Mouse (Mus musculus) liver, embryonic 13.5 days (tissue): ENCODE results near the gene Nup35. TPM values are rescaled to one million over a fixed set of nuclear protein-coding genes. Genes with fewer than 3 reads are reported as not detected.

ENCODE experiments used
- ATAC-seq: fragments of 200-750 bp; cut with Nextera tagmentation; 2 replicates; pipeline ENCODE4 v1.8.0; 2017; ENCODE audit warnings: low read depth, mild to moderate bottlenecking, moderate number of reproducible peaks, moderate library complexity
- DNase-seq: peaks from one replicate; pipeline ENCODE4 v3.0.0; 2022
- H3K27ac ChIP-seq: fragments of 300-500 bp; sonication (generic); 2 replicates; pipeline ENCODE4 v1.5.1; 2015; ENCODE audit warnings: moderate library complexity, mild to moderate bottlenecking, inconsistent platforms
- H3K27me3 ChIP-seq: fragments of 300-500 bp; sonication (generic); 2 replicates; pipeline ENCODE4 v1.6.1; 2015; ENCODE audit warnings: mild to moderate bottlenecking, inconsistent platforms
- H3K36me3 ChIP-seq: fragments of 300-500 bp; sonication (generic); 2 replicates; pipeline ENCODE4 v1.6.1; 2015; ENCODE audit warnings: mild to moderate bottlenecking, inconsistent platforms
- H3K4me1 ChIP-seq: fragments of 300-500 bp; sonication (generic); replicated peaks from 2 replicates; pipeline ENCODE4 v1.6.1; 2015; ENCODE audit warnings: inconsistent platforms
- H3K4me2 ChIP-seq: fragments of 300-500 bp; sonication (generic); 2 replicates; pipeline ENCODE4 v1.6.1; 2015; ENCODE audit warnings: inconsistent platforms, mild to moderate bottlenecking, moderate library complexity
- H3K4me3 ChIP-seq: fragments of 300-500 bp; sonication (generic); replicated peaks from 2 replicates; pipeline ENCODE4 v1.5.1; 2015; ENCODE audit warnings: mild to moderate bottlenecking, inconsistent platforms
- H3K9ac ChIP-seq: fragments of 300-500 bp; sonication (generic); 2 replicates; pipeline ENCODE4 v1.6.1; 2015; ENCODE audit warnings: mild to moderate bottlenecking, inconsistent platforms
- H3K9me3 ChIP-seq: fragments of 300-500 bp; sonication (generic); replicated peaks from 2 replicates; pipeline ENCODE4 v1.6.1; 2016; ENCODE audit warnings: inconsistent platforms
- WGBS: fragments of 180-500 bp; shearing (Covaris S2); methylation state at CpG from one replicate; pipeline ENCODE4 v1.1.7; 2015; ENCODE audit not compliant: insufficient replicate concordance; 5-methylcytosine and 5-hydroxymethylcytosine counted together
- polyA plus RNA-seq: library from polyadenylated mRNA; unstranded; fragments of >200 nt; fragmentation: Nextera tagmentation; extraction: Ambion mirVana; gene quantifications from 2 replicates; pipeline ENCODE4 v1.2.1, GENCODE M21; 2015

The Nup35 gene
- polyA plus RNA-seq, 1 experiment from 2014 or later: 41.5 TPM

DNA sequence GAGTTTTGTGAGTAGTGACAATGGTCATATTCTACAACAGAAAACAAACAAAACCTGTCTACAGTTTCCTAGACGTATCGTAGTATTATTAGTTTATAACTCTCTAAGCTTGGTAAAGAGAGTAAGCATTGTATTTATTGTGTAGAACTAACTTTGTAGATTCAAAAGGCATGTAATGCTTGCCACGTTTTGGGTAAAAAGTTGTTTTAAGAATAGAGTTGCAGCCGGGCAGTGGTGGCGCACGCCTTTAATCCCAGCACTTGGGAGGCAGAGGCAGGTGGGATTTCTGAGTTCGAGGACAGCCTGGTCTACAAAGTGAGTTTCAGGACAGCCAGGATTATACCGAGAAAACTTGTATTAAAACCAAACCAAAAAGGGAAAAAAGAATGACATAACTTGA is 22.4 kb downstream of the Nup35 start:
- Histone ChIP-seq H3K27me3 (no peaks in the 10 kb centered on the region), H3K4me1 (peaks cover 12% of the 10 kb centered on the region), H3K36me3 (peaks cover 24% of the 10 kb centered on the region), H3K9me3 (no peaks in the 10 kb centered on the region), H3K4me3 (peak overlapping the region; percentile 92), H3K27ac (peak overlapping the region; percentile 84; the same call in 1 of the 2 replicates), H3K9ac (peak overlapping the region; percentile 86), H3K4me2 (peak overlapping the region; percentile 69)
- 5% methylated on average over 8 of the region's 8 CpGs for WGBS
- ATAC-seq: no peak
- DNase-seq: peak; percentile 7

- Histone ChIP-seq H3K9ac (peak overlapping the region; percentile 86), H3K36me3 (peaks cover 28% of the 10 kb centered on the region), H3K9me3 (no peaks in the 10 kb centered on the region), H3K27me3 (no peaks in the 10 kb centered on the region), H3K4me1 (peaks cover 12% of the 10 kb centered on the region), H3K27ac (no peak overlapping the region), H3K4me2 (peak overlapping the region; percentile 69), H3K4me3 (peak overlapping the region; percentile 92)
- WGBS: 27% methylated on average over 3 of the region's 3 CpGs
- ATAC-seq (no peak), DNase-seq (no peak)
Measured at GRCm38 (mm10) chr2:80639864-80640263, 22.8 kb downstream of the Nup35 start.

GRCm38 (mm10) chr2:80661414-80661813 is 44.4 kb downstream of the Nup35 start:
- Histone ChIP-seq H3K4me2 (no peak overlapping the region), H3K36me3 (peaks cover 30% of the 10 kb centered on the region), H3K9me3 (no peaks in the 10 kb centered on the region), H3K4me1 (no peaks in the 10 kb centered on the region), H3K27me3 (no peaks in the 10 kb centered on the region), H3K4me3 (no peak overlapping the region), H3K27ac (no peak overlapping the region), H3K9ac (no peak overlapping the region)
- ATAC-seq (no peak), DNase-seq (no peak)

DNA sequence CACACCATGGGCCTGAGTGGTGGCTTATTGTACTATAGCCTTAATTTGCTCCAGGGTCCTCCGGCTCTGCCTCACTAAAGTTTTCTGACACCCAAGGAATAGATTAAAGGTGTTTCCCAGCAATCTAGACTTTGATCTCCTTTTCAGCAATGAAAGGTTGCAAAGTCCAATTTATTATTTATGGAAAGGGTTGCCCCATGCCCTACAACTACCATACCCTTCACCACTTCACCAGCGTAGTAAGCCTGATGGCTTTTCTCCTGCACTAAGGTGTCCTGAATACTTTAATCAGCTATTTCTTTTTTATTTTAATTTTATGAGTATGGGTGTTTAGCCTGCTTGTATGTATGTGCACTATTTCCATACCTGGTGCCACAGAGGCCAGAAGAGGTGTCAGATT is 45.6 kb downstream of the Nup35 start:
- Histone ChIP-seq H3K4me2 (no peak overlapping the region), H3K9me3 (no peaks in the 10 kb centered on the region), H3K27me3 (no peaks in the 10 kb centered on the region)

DNA sequence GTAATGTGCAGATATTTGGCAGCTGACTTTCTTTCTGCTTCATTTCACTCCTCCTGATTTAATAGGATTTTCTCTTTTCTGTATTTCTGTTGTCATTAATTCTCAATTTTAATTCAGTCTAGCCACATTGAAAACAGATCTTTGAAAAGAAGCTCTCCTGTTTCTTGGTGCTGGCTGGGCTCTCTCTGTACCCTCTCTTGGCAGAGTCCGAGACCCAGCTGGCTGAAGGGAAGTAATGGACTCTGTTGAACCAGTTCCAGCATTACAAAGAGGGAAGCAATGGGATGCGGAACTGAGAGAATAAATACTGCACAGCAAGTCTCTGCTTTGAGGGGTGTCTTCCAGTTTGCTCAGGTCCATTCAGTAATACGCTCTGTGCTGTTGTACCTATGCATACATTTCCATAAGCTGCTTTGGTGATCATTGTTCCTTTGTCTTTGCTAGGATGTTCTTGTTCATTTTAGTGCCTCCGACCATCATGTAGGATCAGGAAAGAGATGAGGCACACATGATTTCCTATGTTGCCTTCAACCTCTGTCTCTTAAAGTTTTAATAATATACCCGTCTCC is 50.4 kb downstream of the Nup35 start:
- H3K27me3 ChIP-seq: no peaks in the 10 kb centered on the region
- no peak overlapping the region for H3K27ac ChIP-seq
- no peak overlapping the region for H3K9ac ChIP-seq
- H3K36me3 ChIP-seq: peaks cover 21% of the 10 kb centered on the region
- no peaks in the 10 kb centered on the region for H3K4me1 ChIP-seq
- no peak overlapping the region for H3K4me3 ChIP-seq
- H3K4me2 ChIP-seq: no peak overlapping the region
- 76% methylated on average over 5 of the region's 5 CpGs for WGBS
- no peaks in the 10 kb centered on the region for H3K9me3 ChIP-seq
- ATAC-seq: no peak
- DNase-seq: no peak

More for the DNA sequence above, 45.6 kb downstream of the Nup35 start:
- 92% methylated on average over 2 of the region's 2 CpGs for WGBS
- ATAC-seq (no peak), DNase-seq (no peak)
- H3K9ac ChIP-seq: no peak overlapping the region
- no peak overlapping the region for H3K27ac ChIP-seq
- H3K4me3 ChIP-seq: no peak overlapping the region
- H3K36me3 ChIP-seq: peaks cover 23% of the 10 kb centered on the region
- H3K4me1 ChIP-seq: no peaks in the 10 kb centered on the region

- no peak for DNase-seq
- Histone ChIP-seq H3K4me1 (no peaks in the 10 kb centered on the region), H3K4me2 (no peak overlapping the region), H3K9ac (no peak overlapping the region), H3K36me3 (peaks cover 17% of the 10 kb centered on the region), H3K27ac (no peak overlapping the region), H3K27me3 (no peaks in the 10 kb centered on the region), H3K9me3 (no peaks in the 10 kb centered on the region), H3K4me3 (no peak overlapping the region)
- ATAC-seq: no peak
- 80% methylated on average over 11 of the region's 11 CpGs for WGBS
Measured at GRCm38 (mm10) chr2:80669868-80670666, 53.0 kb downstream of the Nup35 start.

GRCm38 (mm10) chr2:80678803-80679202 is 61.8 kb downstream of the Nup35 start:
- WGBS: 80% methylated on average over 8 of the region's 8 CpGs
- H3K9ac ChIP-seq: no peak overlapping the region
- H3K36me3 ChIP-seq: no peaks in the 10 kb centered on the region
- H3K4me3 ChIP-seq: no peak overlapping the region
- H3K9me3 ChIP-seq: no peaks in the 10 kb centered on the region
- no peak for ATAC-seq
- no peak for DNase-seq
- H3K27me3 ChIP-seq: no peaks in the 10 kb centered on the region
- no peaks in the 10 kb centered on the region for H3K4me1 ChIP-seq
- no peak overlapping the region for H3K27ac ChIP-seq
- H3K4me2 ChIP-seq: no peak overlapping the region

DNA sequence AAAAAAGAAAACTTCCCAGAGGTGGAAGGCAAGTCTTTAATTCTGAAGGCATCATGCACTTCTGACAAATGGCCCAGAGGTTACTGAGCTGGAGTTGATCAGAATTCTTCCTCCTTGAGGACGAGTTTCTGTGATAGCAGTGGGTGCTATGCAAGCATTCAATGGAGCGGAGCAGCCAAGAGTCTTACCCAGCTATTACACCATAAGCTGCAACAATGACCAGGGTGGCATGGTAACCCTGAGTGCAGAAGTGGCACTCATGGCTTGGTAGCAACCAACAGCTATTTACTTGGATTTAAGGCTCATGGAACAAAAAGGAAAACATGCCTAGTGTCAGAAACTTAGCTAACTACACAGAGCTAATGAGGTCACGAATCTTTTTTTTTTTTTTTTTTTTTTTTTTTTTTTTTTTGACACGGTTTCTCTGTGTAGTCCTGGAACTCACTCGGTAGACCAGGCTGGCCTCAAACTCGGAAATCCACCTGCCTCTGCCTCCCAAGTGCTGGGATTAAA is 66.7 kb downstream of the Nup35 start:
- H3K4me2 ChIP-seq: no peak overlapping the region
- H3K36me3 ChIP-seq: no peaks in the 10 kb centered on the region
- no peak overlapping the region for H3K27ac ChIP-seq
- no peak overlapping the region for H3K9ac ChIP-seq
- no peaks in the 10 kb centered on the region for H3K4me1 ChIP-seq
- H3K9me3 ChIP-seq: no peaks in the 10 kb centered on the region
- DNase-seq: no peak
- no peaks in the 10 kb centered on the region for H3K27me3 ChIP-seq
- WGBS: 44% methylated on average over 6 of the region's 6 CpGs
- H3K4me3 ChIP-seq: no peak overlapping the region
- ATAC-seq: no peak

DNA sequence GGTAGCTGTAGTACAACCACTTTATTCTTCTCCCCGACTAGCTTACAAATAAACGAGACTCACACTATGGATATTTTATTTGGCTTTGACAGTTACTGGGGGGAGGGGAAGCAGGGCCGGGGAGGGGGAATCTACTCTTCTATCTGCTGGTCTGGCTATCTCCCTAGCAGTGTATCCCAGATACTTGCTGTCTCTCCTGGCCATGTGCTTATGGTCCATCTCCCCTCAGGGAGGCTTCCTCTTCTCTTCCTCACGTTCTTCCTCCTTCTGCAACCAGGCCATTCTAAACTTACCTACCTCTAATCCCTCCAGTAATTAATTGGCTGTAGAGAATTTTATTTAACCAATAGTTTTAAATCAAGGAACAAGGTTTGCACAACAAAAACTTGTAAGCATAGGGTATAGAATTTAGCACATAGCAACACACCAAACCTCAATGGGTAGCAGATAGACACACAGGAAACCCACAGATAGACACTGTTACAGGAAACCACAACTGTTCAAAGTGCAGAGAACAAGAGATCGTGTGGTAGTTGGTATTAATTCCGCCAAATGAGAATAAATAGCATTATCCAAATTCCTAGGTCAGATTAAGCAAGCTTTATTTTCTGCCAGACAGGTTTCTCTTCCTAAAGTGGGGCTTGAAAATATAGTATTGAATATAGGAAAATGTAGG is 67.5 kb downstream of the Nup35 start:
- no peak overlapping the region for H3K4me2 ChIP-seq
- no peaks in the 10 kb centered on the region for H3K27me3 ChIP-seq
- H3K36me3 ChIP-seq: no peaks in the 10 kb centered on the region
- DNase-seq: no peak
- WGBS: 17% methylated on average over 6 of the region's 6 CpGs
- no peak overlapping the region for H3K27ac ChIP-seq
- ATAC-seq: no peak
- H3K4me1 ChIP-seq: no peaks in the 10 kb centered on the region
- no peaks in the 10 kb centered on the region for H3K9me3 ChIP-seq
- no peak overlapping the region for H3K9ac ChIP-seq
- H3K4me3 ChIP-seq: no peak overlapping the region

DNA sequence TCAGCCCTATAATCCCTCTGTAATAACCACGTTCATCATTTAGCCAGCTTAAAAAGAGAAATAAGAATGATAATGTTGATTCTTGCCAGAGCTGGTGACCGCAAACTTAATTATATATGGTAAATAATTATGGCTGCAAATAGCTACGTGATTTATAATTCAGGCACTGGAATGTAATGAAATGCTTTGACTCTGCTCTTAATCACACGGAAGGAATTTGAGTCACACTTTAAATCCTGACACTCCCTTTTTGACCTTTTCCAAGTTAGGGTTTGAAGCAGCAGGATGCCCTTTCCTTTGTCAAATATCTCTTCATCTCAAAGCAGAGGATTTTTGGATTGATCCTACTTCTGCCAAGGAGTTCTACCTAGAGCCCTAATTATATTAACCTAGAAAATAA is 71.2 kb downstream of the Nup35 start:
- H3K27ac ChIP-seq: no peak overlapping the region
- 69% methylated on average over 4 of the region's 4 CpGs for WGBS
- ATAC-seq (no peak), DNase-seq (no peak)
- H3K36me3 ChIP-seq: no peaks in the 10 kb centered on the region
- no peaks in the 10 kb centered on the region for H3K9me3 ChIP-seq
- no peaks in the 10 kb centered on the region for H3K27me3 ChIP-seq
- H3K4me2 ChIP-seq: no peak overlapping the region
- no peak overlapping the region for H3K4me3 ChIP-seq
- H3K4me1 ChIP-seq: no peaks in the 10 kb centered on the region
- H3K9ac ChIP-seq: no peak overlapping the region

- no peaks in the 10 kb centered on the region for H3K27me3 ChIP-seq
- H3K4me1 ChIP-seq: no peaks in the 10 kb centered on the region
- H3K4me3 ChIP-seq: no peak overlapping the region
- 50% methylated on average over 1 of the region's 1 CpGs for WGBS
- no peak overlapping the region for H3K9ac ChIP-seq
- no peaks in the 10 kb centered on the region for H3K36me3 ChIP-seq
- DNase-seq (no peak), ATAC-seq (no peak)
- no peak overlapping the region for H3K27ac ChIP-seq
- no peaks in the 10 kb centered on the region for H3K9me3 ChIP-seq
- no peak overlapping the region for H3K4me2 ChIP-seq
Measured at GRCm38 (mm10) chr2:80707429-80707828, 90.4 kb downstream of the Nup35 start.
